Mouse (Mus musculus) cortical plate, adult 2 months (tissue): Measurements from ENCODE around the gene Aadacl2. TPM values are rescaled to one million over a fixed set of nuclear protein-coding genes. Genes with fewer than 3 reads are reported as not detected.

ENCODE experiments used
- H3K27ac ChIP-seq: fragments of 200-500 bp; 2 replicates; pipeline ENCODE4 v1.5.1; 2012; ENCODE audit warnings: low read length, control low read depth, inconsistent platforms; ENCODE audit not compliant: insufficient read depth
- H3K4me1 ChIP-seq: fragments of 200-500 bp; 2 replicates; pipeline ENCODE4 v1.6.1; 2011; ENCODE audit warnings: low read length; ENCODE audit not compliant: control insufficient read depth, insufficient read depth
- H3K4me3 ChIP-seq: fragments of 200-500 bp; 2 replicates; pipeline ENCODE4 v1.5.1; 2011; ENCODE audit warnings: mild to moderate bottlenecking, low read length, control low read depth; ENCODE audit not compliant: insufficient read depth
- CTCF ChIP-seq: fragments of 200-500 bp; IDR thresholded peaks from 2 replicates; pipeline ENCODE4 v1.5.1; 2011; ENCODE audit warnings: mild to moderate bottlenecking, control low read depth, low read length; ENCODE audit not compliant: insufficient read depth; ENCODE audit errors: extremely low read depth
- POLR2A ChIP-seq: fragments of 200-500 bp; IDR thresholded peaks from 2 replicates; pipeline ENCODE4 v1.6.1; 2011; ENCODE audit warnings: mild to moderate bottlenecking, low read length, control low read depth; ENCODE audit not compliant: insufficient read depth; ENCODE audit errors: extremely low read depth
- polyA plus RNA-seq: library from polyadenylated mRNA; depleted of rRNA; stranded (reverse); fragments of >200 nt; gene quantifications from 2 replicates; pipeline ENCODE4 v1.2.3, GENCODE M21; 2012; rRNA removed

Gene Aadacl2
- polyA plus RNA-seq, 1 experiment: not detected

DNA sequence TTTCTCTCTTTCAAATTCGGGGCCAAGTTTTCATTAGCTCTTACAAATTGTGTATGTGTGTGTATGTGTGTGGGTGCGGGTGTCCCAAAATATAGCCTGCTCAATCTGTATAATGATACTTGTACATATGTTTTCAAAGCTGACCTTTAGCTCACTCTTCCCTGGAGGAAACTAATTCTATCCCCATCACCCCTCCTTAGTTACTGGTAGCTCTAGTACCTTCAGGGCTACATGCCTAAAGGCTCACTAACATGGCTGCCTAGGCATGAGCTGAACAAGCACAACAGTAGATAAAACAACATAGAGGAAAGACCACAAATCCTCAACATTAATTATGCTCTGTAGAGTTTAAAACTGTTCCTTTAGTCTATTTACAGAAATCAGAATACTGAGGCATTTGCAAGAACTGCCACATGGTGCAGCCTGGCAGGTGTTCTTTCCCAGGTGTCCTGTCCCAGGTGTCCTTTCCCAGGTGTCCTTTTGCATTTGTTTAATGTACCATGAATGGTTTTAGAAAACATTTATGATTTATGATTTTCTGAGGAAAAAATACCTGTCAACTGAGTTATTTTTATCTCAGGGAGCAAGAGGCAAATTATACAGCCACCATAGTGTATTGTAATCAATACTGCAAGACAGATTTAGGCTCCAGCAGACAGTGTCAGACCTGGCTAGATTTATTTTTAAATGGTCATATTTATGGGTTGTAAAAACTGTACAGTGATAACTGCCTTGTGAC is 50.7 kb downstream of the Aadacl2 start:
- H3K4me3 ChIP-seq: no peak overlapping the region
- no peaks in the 10 kb centered on the region for H3K4me1 ChIP-seq
- TF ChIP-seq POLR2A (no peak), CTCF (no peak)
- H3K27ac ChIP-seq: no peak overlapping the region

- Histone ChIP-seq H3K4me1 (no peaks in the 10 kb centered on the region), H3K4me3 (no peak overlapping the region), H3K27ac (no peak overlapping the region)
- TF ChIP-seq CTCF (no peak), POLR2A (no peak)
Measured at GRCm38 (mm10) chr3:60057809-60058082, 51.2 kb downstream of the Aadacl2 start.

Other genes starting within 250 kb of the Aadacl2 start
- not detected in 2 replicates for gene Gm8298, start 145.7 kb upstream of the Aadacl2 start, polyA plus RNA-seq
- gene C130079G13Rik, start 81.5 kb upstream of the Aadacl2 start, polyA plus RNA-seq: not detected in 2 replicates
- not detected in 2 replicates for gene Aadac, start 19.0 kb downstream of the Aadacl2 start, polyA plus RNA-seq
- gene Sucnr1, start 75.1 kb downstream of the Aadacl2 start, polyA plus RNA-seq: 0.08 TPM in 1 of 2 replicates, not detected in the other